Mouse (Mus musculus) ES-Bruce4 (cell line): ENCODE measurements around the gene Cntd1. TPM values are rescaled to one million over a fixed set of nuclear protein-coding genes. Genes with fewer than 3 reads are reported as not detected.
A peak's percentile ranks its signal among the peaks of the same experiment; 100 is the strongest.

Experiments
- H3K27ac ChIP-seq: 2 replicates; pipeline ENCODE4 v1.5.1; 2012; ENCODE audit warnings: low read length, inconsistent platforms; ENCODE audit not compliant: insufficient read depth
- H3K27me3 ChIP-seq: 2 replicates; pipeline ENCODE4 v1.6.1; 2012; ENCODE audit warnings: mild to moderate bottlenecking, low read length, inconsistent platforms; ENCODE audit not compliant: control insufficient read depth, poor library complexity, insufficient read depth, severe bottlenecking
- H3K36me3 ChIP-seq: 2 replicates; pipeline ENCODE4 v1.6.1; 2012; ENCODE audit warnings: inconsistent platforms, mild to moderate bottlenecking, low read length, moderate library complexity; ENCODE audit not compliant: control insufficient read depth, poor library complexity, insufficient read depth, severe bottlenecking
- H3K4me1 ChIP-seq: one replicate; pipeline ENCODE4 v1.8.1; 2011; ENCODE audit warnings: low read length; ENCODE audit not compliant: control insufficient read depth, insufficient read depth
- H3K4me3 ChIP-seq: 2 replicates; pipeline ENCODE4 v1.5.1; 2011; ENCODE audit warnings: low read depth, mild to moderate bottlenecking, low read length
- H3K9ac ChIP-seq: 2 replicates; pipeline ENCODE4 v1.6.1; 2012; ENCODE audit warnings: low read depth, mild to moderate bottlenecking, inconsistent platforms; ENCODE audit not compliant: poor library complexity, severe bottlenecking
- H3K9me3 ChIP-seq: replicated peaks from 2 replicates; pipeline ENCODE4 v1.6.1; 2012; ENCODE audit warnings: mild to moderate bottlenecking, low read length, inconsistent platforms; ENCODE audit not compliant: control insufficient read depth, poor library complexity, insufficient read depth, severe bottlenecking
- CTCF ChIP-seq: IDR thresholded peaks from one replicate; pipeline ENCODE4 v1.8.1; 2011; ENCODE audit warnings: low read depth, low read length
- EP300 ChIP-seq: IDR thresholded peaks from 2 replicates; pipeline ENCODE4 v1.6.1; 2011; ENCODE audit warnings: low read depth, low read length; ENCODE audit not compliant: insufficient read depth
- POLR2A ChIP-seq: IDR thresholded peaks from one replicate; pipeline ENCODE4 v1.8.1; 2011; ENCODE audit warnings: low read length; ENCODE audit not compliant: insufficient read depth
- polyA plus RNA-seq: library from polyadenylated mRNA; stranded (reverse); fragments of >200 nt; gene quantifications from 2 replicates; pipeline ENCODE4 v1.2.4, GENCODE M21; 2011; ENCODE audit warnings: low read depth; ENCODE audit not compliant: missing spikeins, insufficient read depth, insufficient read length

Gene Cntd1
- polyA plus RNA-seq, 1 experiment = 14.6 TPM

- TF ChIP-seq CTCF (peak; percentile 58), POLR2A (no peak), EP300 (no peak)
- H3K27ac ChIP-seq = no peak overlapping the region
- no peaks in the 10 kb centered on the region for H3K9me3 ChIP-seq
- no peaks in the 10 kb centered on the region for H3K27me3 ChIP-seq
- H3K9ac ChIP-seq = peak overlapping the region; percentile 83
- peak overlapping the region; percentile 79 for H3K4me3 ChIP-seq
- peaks cover 1% of the 10 kb centered on the region for H3K4me1 ChIP-seq
- H3K36me3 ChIP-seq = peaks cover 15% of the 10 kb centered on the region
Observed at GRCm38 (mm10) chr11:101300881-101301280, 22.1 kb downstream of the Cntd1 start.

GRCm38 (mm10) chr11:101301299-101302003, 22.6 kb downstream of the Cntd1 start:
- TF ChIP-seq CTCF (no peak), POLR2A (no peak), EP300 (no peak)
- H3K4me1 ChIP-seq = peaks cover 1% of the 10 kb centered on the region
- H3K36me3 ChIP-seq = peaks cover 12% of the 10 kb centered on the region; the same call in 1 of the 2 replicates
- H3K27ac ChIP-seq = no peak overlapping the region
- no peaks in the 10 kb centered on the region for H3K9me3 ChIP-seq
- H3K9ac ChIP-seq = peak overlapping the region; percentile 83
- peak overlapping the region; percentile 79 for H3K4me3 ChIP-seq
- H3K27me3 ChIP-seq = no peaks in the 10 kb centered on the region

DNA sequence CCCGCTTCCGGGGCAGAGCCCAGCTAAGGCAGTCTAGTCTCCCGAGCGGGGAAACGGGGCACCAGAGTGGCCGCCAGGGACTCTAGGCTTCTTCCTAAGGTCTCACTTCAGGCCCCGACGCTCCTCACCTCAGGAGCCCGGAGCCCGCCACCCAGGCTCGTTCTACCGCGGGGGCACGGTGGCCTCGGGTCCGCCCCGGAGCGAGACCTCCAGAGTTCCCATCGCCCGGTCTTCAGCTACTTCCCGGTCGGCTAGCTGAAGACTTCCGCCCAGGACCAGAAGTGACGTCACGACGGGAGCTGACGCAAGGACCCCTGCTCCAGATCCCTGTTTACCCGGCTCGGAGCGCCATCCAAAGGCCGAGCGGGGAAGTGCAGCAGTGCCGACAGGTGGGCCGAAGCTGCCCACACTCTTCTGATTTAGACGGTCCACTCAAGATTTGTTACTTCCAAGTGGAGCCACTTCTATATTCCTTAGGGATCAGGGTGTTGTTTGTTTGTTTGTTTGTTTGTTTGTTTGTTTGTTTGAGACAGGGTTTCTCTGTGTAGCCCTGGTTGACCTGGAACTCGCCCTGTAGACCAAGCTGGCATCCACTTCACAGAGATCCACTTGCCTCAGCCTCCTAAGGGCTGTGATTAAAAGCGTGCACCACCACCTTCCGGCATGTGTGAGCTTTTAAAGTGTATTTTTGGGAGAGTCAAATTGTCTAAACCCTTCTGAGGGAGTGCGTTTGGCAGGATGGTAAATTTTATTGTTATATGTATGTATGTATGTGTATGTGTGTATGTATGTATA, 23.4 kb downstream of the Cntd1 start, which contains the start of gene Becn1:
Gene Becn1, minus strand, starts transcription at position 283 of the 795 bp plus-strand sequence.
- peak; percentile 47; the same call in 1 of the 2 replicates for TF ChIP-seq EP300
- TF ChIP-seq POLR2A = no peak
- peak; percentile 92 for TF ChIP-seq CTCF
- Histone ChIP-seq H3K9me3 (no peaks in the 10 kb centered on the region), H3K27me3 (no peaks in the 10 kb centered on the region), H3K27ac (no peak within 1 kb of the TSS), H3K9ac (peak within 1 kb of the TSS; percentile 83), H3K4me3 (peak within 1 kb of the TSS; percentile 79), H3K36me3 (peaks cover 12% of the 10 kb centered on the region; the same call in 1 of the 2 replicates), H3K4me1 (peaks cover 1% of the 10 kb centered on the region)

- no peak overlapping the region; the same call in 1 of the 2 replicates for H3K27ac ChIP-seq
- TF ChIP-seq EP300 = peak; percentile 81
- no peak for TF ChIP-seq POLR2A
- TF ChIP-seq CTCF = no peak
- H3K36me3 ChIP-seq = no peaks in the 10 kb centered on the region
- H3K4me1 ChIP-seq = no peaks in the 10 kb centered on the region
- no peaks in the 10 kb centered on the region for H3K9me3 ChIP-seq
- H3K27me3 ChIP-seq = no peaks in the 10 kb centered on the region
- H3K9ac ChIP-seq = no peak overlapping the region
- H3K4me3 ChIP-seq = no peak overlapping the region
Observed at GRCm38 (mm10) chr11:101307744-101308143, 28.9 kb downstream of the Cntd1 start.

DNA sequence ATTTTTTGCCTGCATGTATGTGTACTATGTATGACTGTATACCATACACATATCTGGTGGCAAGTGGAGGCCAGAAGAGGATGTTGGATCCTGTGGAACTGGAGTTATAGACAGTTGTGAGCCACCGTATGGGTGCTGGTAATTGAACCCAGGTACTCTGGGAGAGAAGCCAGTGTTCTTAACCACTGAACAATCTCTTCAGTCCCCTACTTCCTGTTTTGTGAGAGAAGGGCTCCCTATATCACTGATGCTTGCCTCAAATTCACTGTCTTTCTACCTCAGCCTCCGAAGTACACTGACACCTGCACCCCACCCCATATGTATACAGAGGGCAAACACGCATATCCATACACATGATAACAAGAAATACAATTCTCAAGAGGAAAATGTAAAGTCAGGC, 32.3 kb downstream of the Cntd1 start:
- Histone ChIP-seq H3K27me3 (no peaks in the 10 kb centered on the region), H3K4me1 (no peaks in the 10 kb centered on the region), H3K9ac (no peak overlapping the region), H3K4me3 (no peak overlapping the region), H3K9me3 (0 out of 2 replicates have a peak, but pooled peaks cover 5% of the 10 kb centered on the region), H3K36me3 (no peaks in the 10 kb centered on the region), H3K27ac (no peak overlapping the region)
- TF ChIP-seq CTCF (no peak), EP300 (no peak), POLR2A (no peak)

DNA sequence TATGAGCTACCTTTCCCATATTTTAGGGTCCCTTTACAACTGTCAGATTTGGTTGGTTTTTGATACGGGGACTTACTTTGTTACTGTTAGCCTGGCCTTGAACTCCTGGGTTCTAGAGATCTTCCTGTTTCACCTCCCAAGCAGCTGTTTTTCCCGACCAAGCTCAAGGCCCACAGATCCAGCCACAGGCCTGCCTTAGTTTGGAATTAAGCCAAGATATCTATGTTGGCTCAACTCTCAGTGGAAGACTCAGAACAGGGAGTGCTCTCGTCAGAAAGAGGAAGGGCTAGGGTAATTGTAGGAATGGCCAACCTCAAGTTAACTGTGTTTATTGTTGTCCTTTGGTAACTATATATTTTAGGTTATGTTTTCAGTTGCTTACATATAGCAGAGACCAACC, 33.3 kb downstream of the Cntd1 start:
- TF ChIP-seq EP300 = no peak
- TF ChIP-seq POLR2A = no peak
- no peak for TF ChIP-seq CTCF
- no peak overlapping the region for H3K27ac ChIP-seq
- H3K36me3 ChIP-seq = no peaks in the 10 kb centered on the region
- H3K27me3 ChIP-seq = no peaks in the 10 kb centered on the region
- H3K4me3 ChIP-seq = no peak overlapping the region
- no peak overlapping the region for H3K9ac ChIP-seq
- 0 out of 2 replicates have a peak, but pooled peaks cover 5% of the 10 kb centered on the region for H3K9me3 ChIP-seq
- no peaks in the 10 kb centered on the region for H3K4me1 ChIP-seq
